Mouse (Mus musculus): ENCODE results near the gene Cdh12.

- TF ChIP-seq ZC3H11A (IDR thresholded peaks at IDR 0.05; ENCODE audit: borderline replicate concordance, low read depth, low read length) (no peak), ZNF384 (IDR thresholded peaks at IDR 0.05; ENCODE audit: low read depth, low read length) (no peak), CHD2 (IDR thresholded peaks at IDR 0.05; ENCODE audit: low read depth, low read length) (no peak), MAFK (IDR thresholded peaks at IDR 0.05; ENCODE audit: insufficient read depth, low read depth, low read length) (no peak), HCFC1 (IDR thresholded peaks at IDR 0.05; ENCODE audit: borderline replicate concordance, insufficient read depth, low read length) (no peak)
Observed at GRCm38 (mm10) chr15:21179727-21180126, 730.7 kb downstream of the Cdh12 start.

Data from ES-E14 (cell line).